Mouse (Mus musculus): ENCODE measurements at regions not wholly inside any gene's neighbourhood (a gene's known extent, or its start where the extent isn't known, plus 50 kb on each side); places are given as distances from the start of the nearest gene placed in this dataset.
A peak's percentile ranks its signal among the peaks of the same experiment; 100 is the strongest.

DNA sequence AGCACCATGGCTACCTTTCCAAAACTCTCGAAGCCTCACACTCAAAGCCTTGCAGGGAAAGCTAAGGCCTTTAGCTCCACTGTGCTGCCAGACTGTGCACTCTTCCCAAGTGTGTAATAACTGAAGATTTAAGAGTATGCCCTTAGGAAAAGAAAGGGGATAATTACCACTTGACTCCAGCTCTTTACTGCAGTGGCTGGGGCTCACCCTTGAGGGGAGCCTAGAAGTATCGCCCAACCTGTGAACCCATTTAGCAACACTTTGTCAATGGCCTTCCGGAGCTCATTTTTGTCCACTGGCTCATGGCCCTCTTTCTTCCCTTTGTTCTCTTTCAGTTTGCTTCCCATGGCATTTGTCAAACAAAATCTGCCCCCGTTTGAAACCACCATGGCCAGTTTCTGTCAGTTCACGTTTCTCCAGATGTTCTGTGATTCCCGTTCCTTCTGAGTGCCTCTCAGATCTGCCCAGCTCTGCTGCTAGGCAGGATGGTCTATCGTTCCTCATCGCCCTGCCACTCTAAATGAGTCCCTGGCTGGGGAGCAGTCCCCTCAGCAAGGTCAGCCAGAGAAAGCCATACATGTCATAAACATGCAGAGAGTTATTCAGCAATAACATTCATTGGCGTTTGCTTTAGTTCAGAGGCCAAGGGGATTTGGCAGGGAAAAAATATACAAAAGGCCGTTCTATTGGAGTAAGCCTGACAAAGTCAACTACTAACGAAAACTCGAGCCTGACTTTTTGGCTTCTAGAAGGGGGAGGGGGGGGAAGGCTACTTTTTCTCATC lies 80.9 kb upstream of the Nckap5 start:
- peak; percentile 37 to 61 for DNase-seq

GRCm38 (mm10) chr1:126907417-126907816 lies 76.8 kb upstream of the Nckap5 start:
- no peak for DNase-seq

GRCm38 (mm10) chr1:126898484-126898883 lies 67.9 kb upstream of the Nckap5 start:
- DNase-seq, result no peak

DNA sequence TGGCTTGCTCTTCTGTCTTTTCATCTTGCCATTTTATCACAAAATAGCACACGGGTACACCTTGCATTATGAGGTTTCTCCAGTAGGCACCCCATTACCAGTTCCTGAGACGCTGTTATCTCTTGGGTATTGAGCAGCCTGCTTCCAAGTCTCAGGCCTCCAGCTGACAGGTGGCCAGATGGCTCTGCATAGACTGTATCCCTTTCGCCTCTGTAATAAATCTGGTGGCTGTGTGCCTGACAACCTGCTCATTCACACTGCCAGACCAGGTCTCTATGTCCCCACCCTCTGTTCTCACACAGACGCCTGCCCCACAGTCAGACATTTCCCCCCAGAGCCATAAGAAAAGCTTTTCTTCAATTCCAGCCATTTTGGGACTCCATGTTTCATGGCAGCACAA lies 66.3 kb upstream of the Nckap5 start:
- DNase-seq, result no peak

- no peak for DNase-seq
Measured at GRCm38 (mm10) chr1:126880801-126881200, 50.2 kb upstream of the Nckap5 start.

Measured in lung, postnatal 4 days (tissue).